Mouse (Mus musculus) erythroblast, embryonic 14.5 days (primary cell): ENCODE measurements around the gene Krt26.

Experiments
- GATA1 ChIP-seq: IDR thresholded peaks from 2 replicates; pipeline ENCODE4 v1.6.1; 2012; ENCODE audit warnings: low read length, inconsistent platforms, mixed read lengths
- TAL1 ChIP-seq: IDR thresholded peaks from 3 replicates; pipeline ENCODE4 v1.6.1; 2012; ENCODE audit warnings: low read length, inconsistent platforms, mixed read lengths

GRCm38 (mm10) chr11:99314594-99314993, 23.2 kb downstream of the Krt26 start:
- TF ChIP-seq GATA1 (no peak), TAL1 (no peak)
